Mouse (Mus musculus) limb, embryonic 10.5 days (tissue): ENCODE measurements around the gene Jam3. TPM values are rescaled to one million over a fixed set of nuclear protein-coding genes. Genes with fewer than 3 reads are reported as not detected.
A peak's percentile ranks its signal among the peaks of the same experiment; 100 is the strongest.

Experiments used
- DNase-seq: peaks from one replicate; pipeline ENCODE4 v3.0.0-alpha.2; 2017; ENCODE audit warnings: low spot score
- H3K27ac ChIP-seq: fragments of 300-500 bp; sonication (generic); 2 replicates; pipeline ENCODE4 v1.5.1; 2016; ENCODE audit warnings: mild to moderate bottlenecking
- H3K27me3 ChIP-seq: fragments of 300-500 bp; sonication (generic); 2 replicates; pipeline ENCODE4 v1.6.1; 2016; ENCODE audit warnings: low read depth, mild to moderate bottlenecking; ENCODE audit not compliant: poor library complexity, severe bottlenecking
- H3K36me3 ChIP-seq: fragments of 300-500 bp; sonication (generic); 2 replicates; pipeline ENCODE4 v1.6.1; 2016; ENCODE audit warnings: mild to moderate bottlenecking, moderate library complexity
- H3K4me1 ChIP-seq: fragments of 300-500 bp; sonication (generic); 2 replicates; pipeline ENCODE4 v1.6.1; 2016
- H3K4me3 ChIP-seq: fragments of 300-500 bp; sonication (generic); 2 replicates; pipeline ENCODE4 v1.5.1; 2016; ENCODE audit warnings: mild to moderate bottlenecking, moderate library complexity
- H3K9me3 ChIP-seq: fragments of 300-500 bp; sonication (generic); replicated peaks from 2 replicates; pipeline ENCODE4 v1.6.1; 2016; ENCODE audit warnings: mild to moderate bottlenecking
- WGBS: fragments of 180-500 bp; shearing (Covaris S2); methylation state at CpG from one replicate; pipeline ENCODE4 v1.1.7; 2016; 5-methylcytosine and 5-hydroxymethylcytosine counted together
- polyA plus RNA-seq: library from polyadenylated mRNA; unstranded; fragments of >200 nt; fragmentation: Nextera tagmentation; extraction: Ambion mirVana; gene quantifications from 2 replicates; pipeline ENCODE4 v1.2.1, GENCODE M21; 2016

The Jam3 gene
- polyA plus RNA-seq, 1 experiment from 2014 or later: 97.9 TPM

- WGBS: 89% methylated on average over 6 of the region's 6 CpGs
- DNase-seq: no peak
- Histone ChIP-seq H3K36me3 (peaks cover 27% of the 10 kb centered on the region), H3K27me3 (no peaks in the 10 kb centered on the region), H3K9me3 (no peaks in the 10 kb centered on the region), H3K4me3 (no peak overlapping the region), H3K4me1 (peaks cover 5% of the 10 kb centered on the region; the same call in 1 of the 2 replicates), H3K27ac (no peak overlapping the region)
Observed at GRCm38 (mm10) chr9:27126543-27126942, 28.7 kb downstream of the Jam3 start.

GRCm38 (mm10) chr9:27125450-27125849 is 29.8 kb downstream of the Jam3 start:
- DNase-seq: no peak
- Histone ChIP-seq H3K9me3 (no peaks in the 10 kb centered on the region), H3K4me3 (no peak overlapping the region), H3K36me3 (peaks cover 27% of the 10 kb centered on the region), H3K27ac (no peak overlapping the region), H3K4me1 (peaks cover 11% of the 10 kb centered on the region), H3K27me3 (no peaks in the 10 kb centered on the region)
- 70% methylated on average over 6 of the region's 6 CpGs for WGBS

GRCm38 (mm10) chr9:27123947-27124346 is 31.3 kb downstream of the Jam3 start:
- H3K9me3 ChIP-seq: no peaks in the 10 kb centered on the region
- peaks cover 27% of the 10 kb centered on the region for H3K36me3 ChIP-seq
- peaks cover 11% of the 10 kb centered on the region for H3K4me1 ChIP-seq
- no peaks in the 10 kb centered on the region for H3K27me3 ChIP-seq
- WGBS: 89% methylated on average over 2 of the region's 2 CpGs
- no peak for DNase-seq
- H3K27ac ChIP-seq: no peak overlapping the region
- H3K4me3 ChIP-seq: no peak overlapping the region

- Histone ChIP-seq H3K27ac (no peak overlapping the region), H3K9me3 (no peaks in the 10 kb centered on the region), H3K36me3 (peaks cover 19% of the 10 kb centered on the region), H3K27me3 (no peaks in the 10 kb centered on the region), H3K4me1 (peaks cover 11% of the 10 kb centered on the region), H3K4me3 (no peak overlapping the region)
- DNase-seq: no peak
- 92% methylated on average over 4 of the region's 4 CpGs for WGBS
Observed at GRCm38 (mm10) chr9:27122963-27123362, 32.3 kb downstream of the Jam3 start.

GRCm38 (mm10) chr9:27122076-27122475 is 33.1 kb downstream of the Jam3 start:
- 92% methylated on average over 4 of the region's 4 CpGs for WGBS
- DNase-seq: no peak
- H3K36me3 ChIP-seq: peaks cover 10% of the 10 kb centered on the region

GRCm38 (mm10) chr9:27121254-27121653 is 34.0 kb downstream of the Jam3 start:
- WGBS: 90% methylated on average over 9 of the region's 9 CpGs
- DNase-seq: no peak
- no peak overlapping the region for H3K27ac ChIP-seq

More at GRCm38 (mm10) chr9:27122076-27122475, 33.1 kb downstream of the Jam3 start:
- Histone ChIP-seq H3K27me3 (no peaks in the 10 kb centered on the region), H3K9me3 (no peaks in the 10 kb centered on the region), H3K4me1 (peaks cover 11% of the 10 kb centered on the region), H3K27ac (no peak overlapping the region), H3K4me3 (no peak overlapping the region)

GRCm38 (mm10) chr9:27111756-27112155 is 43.5 kb downstream of the Jam3 start:
- H3K27me3 ChIP-seq: no peaks in the 10 kb centered on the region
- no peak overlapping the region for H3K4me3 ChIP-seq
- no peak for DNase-seq
- no peaks in the 10 kb centered on the region for H3K9me3 ChIP-seq
- 0 out of 2 replicates have a peak, but pooled peaks cover 3% of the 10 kb centered on the region for H3K36me3 ChIP-seq
- WGBS: 97% methylated on average over 3 of the region's 3 CpGs
- peaks cover 9% of the 10 kb centered on the region for H3K4me1 ChIP-seq
- H3K27ac ChIP-seq: no peak overlapping the region

More at GRCm38 (mm10) chr9:27121254-27121653, 34.0 kb downstream of the Jam3 start:
- peaks cover 11% of the 10 kb centered on the region for H3K4me1 ChIP-seq
- H3K9me3 ChIP-seq: no peaks in the 10 kb centered on the region
- no peaks in the 10 kb centered on the region for H3K27me3 ChIP-seq
- H3K4me3 ChIP-seq: no peak overlapping the region
- peaks cover 5% of the 10 kb centered on the region for H3K36me3 ChIP-seq

- no peak for DNase-seq
- WGBS: 83% methylated on average over 5 of the region's 5 CpGs
- Histone ChIP-seq H3K9me3 (no peaks in the 10 kb centered on the region), H3K36me3 (peaks cover 6% of the 10 kb centered on the region), H3K4me1 (peaks cover 9% of the 10 kb centered on the region), H3K27me3 (no peaks in the 10 kb centered on the region), H3K27ac (no peak overlapping the region), H3K4me3 (no peak overlapping the region)
Observed at GRCm38 (mm10) chr9:27110681-27111080, 44.5 kb downstream of the Jam3 start.

- Histone ChIP-seq H3K27ac (no peak overlapping the region), H3K27me3 (no peaks in the 10 kb centered on the region), H3K9me3 (no peaks in the 10 kb centered on the region), H3K4me3 (no peak overlapping the region), H3K4me1 (peaks cover 9% of the 10 kb centered on the region), H3K36me3 (peaks cover 14% of the 10 kb centered on the region)
- DNase-seq: no peak
- 84% methylated on average over 22 of the region's 22 CpGs for WGBS
Observed at GRCm38 (mm10) chr9:27109533-27110514, 45.4 kb downstream of the Jam3 start.

GRCm38 (mm10) chr9:27108451-27108850 is 46.8 kb downstream of the Jam3 start:
- 86% methylated on average over 4 of the region's 4 CpGs for WGBS
- Histone ChIP-seq H3K9me3 (no peaks in the 10 kb centered on the region), H3K27ac (no peak overlapping the region), H3K27me3 (no peaks in the 10 kb centered on the region), H3K4me1 (peaks cover 9% of the 10 kb centered on the region), H3K36me3 (peaks cover 28% of the 10 kb centered on the region), H3K4me3 (no peak overlapping the region)
- DNase-seq: no peak

GRCm38 (mm10) chr9:27106081-27106480 is 49.1 kb downstream of the Jam3 start:
- 77% methylated on average over 1 of the region's 1 CpGs for WGBS
- H3K4me3 ChIP-seq: no peak overlapping the region
- peaks cover 51% of the 10 kb centered on the region for H3K36me3 ChIP-seq
- peak; percentile 56 for DNase-seq
- peaks cover 9% of the 10 kb centered on the region for H3K4me1 ChIP-seq
- no peaks in the 10 kb centered on the region for H3K27me3 ChIP-seq
- H3K9me3 ChIP-seq: no peaks in the 10 kb centered on the region
- H3K27ac ChIP-seq: no peak overlapping the region

GRCm38 (mm10) chr9:27101466-27101865 is 53.8 kb downstream of the Jam3 start:
- Histone ChIP-seq H3K27ac (no peak overlapping the region), H3K27me3 (no peaks in the 10 kb centered on the region), H3K9me3 (no peaks in the 10 kb centered on the region), H3K4me1 (peaks cover 2% of the 10 kb centered on the region; the same call in 1 of the 2 replicates), H3K4me3 (no peak overlapping the region), H3K36me3 (peaks cover 94% of the 10 kb centered on the region)
- DNase-seq: no peak
- 94% methylated on average over 6 of the region's 6 CpGs for WGBS

- Histone ChIP-seq H3K36me3 (peaks cover 99% of the 10 kb centered on the region), H3K27ac (no peak overlapping the region), H3K4me1 (peaks cover 2% of the 10 kb centered on the region; the same call in 1 of the 2 replicates), H3K27me3 (no peaks in the 10 kb centered on the region), H3K4me3 (no peak overlapping the region), H3K9me3 (no peaks in the 10 kb centered on the region)
- 96% methylated on average over 4 of the region's 4 CpGs for WGBS
- DNase-seq: no peak
Observed at GRCm38 (mm10) chr9:27099474-27099873, 55.7 kb downstream of the Jam3 start.
